Mouse (Mus musculus) neutrophil, adult 65 days (primary cell): ENCODE data around the gene Il6st. TPM values are rescaled to one million over a fixed set of nuclear protein-coding genes. Genes with fewer than 3 reads are reported as not detected.

Experiments
- total RNA-seq: library from RNA; stranded (reverse); gene quantifications from 2 replicates; pipeline ENCODE4 v1.2.4, GENCODE M21; 2023

The Il6st gene
- total RNA-seq, result 25.9 and 31.3 TPM in 2 replicates

GRCm38 (mm10) chr13:112463868-112464625 is at the start of gene Il6st:
Il6st (plus strand) TSS chr13:112464070.

Other genes with a start within 250 kb of the Il6st start
- gene Ankrd55, start 175.6 kb upstream of the Il6st start, total RNA-seq, result 0.41 TPM in 1 of 2 replicates, not detected in the other
- 0.48 and 0.60 TPM in 2 replicates for gene Il31ra, start 130.3 kb downstream of the Il6st start, total RNA-seq
- gene Ddx4, start 188.4 kb downstream of the Il6st start, total RNA-seq, result not detected in 2 replicates
- 20.3 and 29.3 TPM in 2 replicates for gene Slc38a9, start 196.7 kb downstream of the Il6st start, total RNA-seq